Mouse (Mus musculus): ENCODE measurements around the gene Gm42417.

DNA sequence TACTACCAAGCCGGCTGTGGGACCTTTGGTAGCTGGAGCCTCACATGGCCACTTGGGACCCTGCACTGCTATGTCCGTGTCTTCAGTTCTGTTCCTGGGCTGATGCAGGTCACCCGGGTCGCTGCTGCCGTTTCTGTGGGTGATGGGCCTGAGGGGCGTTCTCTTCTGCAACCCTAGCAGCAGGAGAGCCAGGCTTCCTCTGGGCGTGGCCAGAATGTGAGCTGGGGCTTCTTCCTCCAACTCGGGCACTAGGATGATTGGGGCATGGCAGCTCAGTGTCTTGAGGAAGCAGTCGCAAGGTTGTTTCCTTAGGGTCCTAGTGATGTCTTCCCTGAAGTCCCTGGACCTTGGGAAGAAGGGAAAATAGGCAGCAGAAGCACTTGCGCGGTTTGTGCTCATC lies 19.6 kb downstream of the Gm42417 start:
- no peak for TF ChIP-seq CTCF (IDR thresholded peaks at IDR 0.05; ENCODE audit: control insufficient read depth, insufficient read depth, insufficient replicate concordance, low read depth, low read length)
- TF ChIP-seq POLR2A (IDR thresholded peaks at IDR 0.05; ENCODE audit: control insufficient read depth, low read depth, low read length) = no peak
